Mouse (Mus musculus) urinary bladder, postnatal 10 days (tissue): ENCODE data around the gene Cd19.
A peak's percentile ranks its signal among the peaks of the same experiment; 100 is the strongest.
"Not testable (repeated sequence)": the region's sequence is repeated elsewhere in the genome, so short reads cannot be mapped to it uniquely, and the experiment has no call there.

Experiments used
- DNase-seq: peaks from one replicate; pipeline ENCODE4 v3.0.0; 2022; ENCODE audit warnings: low spot score

The Cd19 gene

GRCm38 (mm10) chr7:126434726-126435125 lies 20.0 kb upstream of the Cd19 start:
- DNase-seq = no peak

GRCm38 (mm10) chr7:126430167-126430566 lies 15.5 kb upstream of the Cd19 start:
- no peak for DNase-seq

- no peak for DNase-seq
These were observed 14.8 kb upstream of the Cd19 start for GRCm38 (mm10) chr7:126429503-126429898.

GRCm38 (mm10) chr7:126428631-126429502 lies 14.2 kb upstream of the Cd19 start, which contains the start of gene Rabep2:
Gene Rabep2 (plus strand): TSS chr7:126428759.
- peak; percentile 96 for DNase-seq

- no peak for DNase-seq
These were observed 13.5 kb upstream of the Cd19 start for GRCm38 (mm10) chr7:126428154-126428553.

- DNase-seq = no peak
These were observed 12.7 kb upstream of the Cd19 start for GRCm38 (mm10) chr7:126427323-126427860.

- no peak for DNase-seq
These were observed 9.5 kb upstream of the Cd19 start for GRCm38 (mm10) chr7:126424161-126424560.

GRCm38 (mm10) chr7:126421756-126422155 lies 7.1 kb upstream of the Cd19 start:
- DNase-seq = no peak

GRCm38 (mm10) chr7:126418496-126418895 lies 3.8 kb upstream of the Cd19 start:
- DNase-seq = no peak

GRCm38 (mm10) chr7:126417606-126418005 lies 2.9 kb upstream of the Cd19 start:
- no peak for DNase-seq

- DNase-seq = no peak
These were observed 2.4 kb upstream of the Cd19 start for GRCm38 (mm10) chr7:126417045-126417444.

GRCm38 (mm10) chr7:126416615-126417014 lies 1.9 kb upstream of the Cd19 start:
- no peak for DNase-seq

- no peak for DNase-seq
These were observed 3.6 kb downstream of the Cd19 start for GRCm38 (mm10) chr7:126411061-126411460.

GRCm38 (mm10) chr7:126408686-126409085 lies 6.0 kb downstream of the Cd19 start:
- DNase-seq = no peak

- DNase-seq = not testable (repeated sequence)
These were observed 12.2 kb downstream of the Cd19 start for GRCm38 (mm10) chr7:126402518-126402917.

- peak; percentile 46 for DNase-seq
These were observed 15.1 kb downstream of the Cd19 start for GRCm38 (mm10) chr7:126399548-126399947.

GRCm38 (mm10) chr7:126397822-126398221 lies 16.9 kb downstream of the Cd19 start:
- no peak for DNase-seq

GRCm38 (mm10) chr7:126397221-126397620 lies 17.5 kb downstream of the Cd19 start:
- DNase-seq = no peak

- peak; percentile 71 for DNase-seq
These were observed 18.2 kb downstream of the Cd19 start, which contains the start of gene Nfatc2ip for GRCm38 (mm10) chr7:126396298-126397119. Gene Nfatc2ip (minus strand): TSS chr7:126396737.

- not testable (repeated sequence) for DNase-seq
These were observed 22.4 kb downstream of the Cd19 start for GRCm38 (mm10) chr7:126392086-126392884.

GRCm38 (mm10) chr7:126388185-126388584 lies 26.5 kb downstream of the Cd19 start:
- DNase-seq = no peak

GRCm38 (mm10) chr7:126383565-126383964 lies 31.1 kb downstream of the Cd19 start:
- no peak for DNase-seq
